Mouse (Mus musculus): ENCODE measurements around the gene Tcf21. TPM values are rescaled to one million over a fixed set of nuclear protein-coding genes. Genes with fewer than 3 reads are reported as not detected.

The Tcf21 gene
- 10 to 100 TPM; 10.9 to 14.4 TPM for total RNA-seq (2021)

DNA sequence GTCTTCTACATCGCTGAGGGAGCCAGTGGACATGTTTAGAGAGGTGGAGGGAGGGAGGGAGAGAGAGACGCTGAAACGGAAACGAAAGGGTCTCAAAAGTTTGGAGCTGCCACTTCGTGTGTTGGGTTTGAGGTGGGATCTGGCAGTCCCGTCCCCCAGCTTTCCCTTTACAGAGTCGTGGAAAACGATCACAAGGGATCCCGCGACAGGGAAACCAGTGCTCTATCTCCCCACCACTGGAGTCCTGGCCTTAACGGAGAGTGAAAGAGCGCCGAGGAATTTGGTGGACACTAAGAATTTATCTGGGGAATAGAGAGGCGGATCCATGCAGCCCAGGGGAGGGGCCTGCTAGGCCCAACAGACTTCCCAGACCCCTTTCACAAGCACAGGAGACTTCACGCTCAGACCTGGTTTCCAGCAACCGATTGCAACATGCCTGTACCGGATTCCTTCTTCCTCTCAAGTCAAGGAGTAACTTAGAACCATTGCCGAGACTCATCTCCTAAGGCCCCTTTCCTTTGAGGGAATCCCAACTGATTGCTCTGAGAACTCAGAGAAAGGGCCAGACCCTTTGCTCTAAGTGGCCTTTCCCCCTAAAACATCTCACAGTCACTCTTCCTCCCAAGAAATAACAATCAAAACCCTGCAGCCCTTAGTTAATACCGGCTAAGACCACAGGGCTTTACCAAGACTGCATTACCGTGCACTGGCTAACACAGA, at the start of gene Tcf21:
Tcf21 (minus strand) TSS at position 304 of the 720 bp plus-strand sequence.
- DNase-seq (ENCODE audit: low spot score), result peak; percentile 69
- intact Hi-C loops (cut with DNase I), result loop anchor here (10.0 kb wide), 1 partner anchor 55 kb away; no protein-coding TSS in a partner anchor

GRCm38 (mm10) chr10:22868386-22868918, 48.5 kb upstream of the Tcf21 start:
- no peak for DNase-seq (ENCODE audit: low spot score)
- intact Hi-C loops (cut with DNase I), result no loop called here

DNA sequence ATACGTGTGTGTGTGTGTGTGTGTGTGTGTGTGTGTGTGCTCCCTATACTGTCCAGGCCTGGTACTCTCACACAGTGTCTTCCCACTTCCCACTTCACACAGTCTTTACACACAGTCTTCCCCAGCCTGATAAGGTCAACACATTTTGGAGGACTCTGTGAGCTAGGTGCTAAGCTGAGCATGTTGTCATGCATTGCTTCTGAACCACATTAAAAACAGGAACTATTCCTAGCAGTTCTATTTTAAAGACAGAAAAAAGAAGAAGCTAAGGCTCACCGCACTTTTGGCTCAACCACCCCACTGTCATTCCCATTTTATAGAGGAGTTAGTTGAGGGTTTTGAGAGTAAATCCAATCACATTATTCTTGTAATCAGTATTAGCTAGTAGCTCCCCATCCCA, 47.2 kb upstream of the Tcf21 start:
- intact Hi-C loops (cut with DNase I), result no loop called here
- DNase-seq (ENCODE audit: low spot score), result no peak

DNA sequence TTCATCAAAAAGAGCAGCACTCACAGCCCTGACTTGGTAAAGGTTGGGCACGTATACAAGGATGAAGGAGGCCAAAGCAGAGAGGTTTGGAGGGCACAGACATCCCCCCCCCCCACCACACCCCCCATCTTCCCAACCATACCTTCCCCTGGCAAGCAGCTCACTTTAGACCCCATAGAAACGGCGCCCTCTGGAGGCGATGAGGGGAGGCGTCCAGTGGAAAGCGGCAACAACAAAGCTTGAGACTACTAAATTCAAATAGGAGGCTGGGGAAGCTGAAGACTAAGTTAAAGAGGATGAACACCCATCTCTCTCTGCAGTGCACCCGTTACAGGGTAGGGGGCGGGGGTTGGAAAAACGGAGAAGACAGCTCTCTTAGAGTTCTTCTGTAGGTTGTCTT, 38.1 kb upstream of the Tcf21 start:
- intact Hi-C loops (cut with DNase I), result no loop called here
- DNase-seq (ENCODE audit: low spot score), result no peak

GRCm38 (mm10) chr10:22854330-22854729, 34.4 kb upstream of the Tcf21 start:
- no peak for DNase-seq (ENCODE audit: low spot score)
- intact Hi-C loops (cut with DNase I), result no loop called here

GRCm38 (mm10) chr10:22845351-22845750, 25.4 kb upstream of the Tcf21 start:
- DNase-seq (ENCODE audit: low spot score), result no peak
- intact Hi-C loops (cut with DNase I), result no loop called here

DNA sequence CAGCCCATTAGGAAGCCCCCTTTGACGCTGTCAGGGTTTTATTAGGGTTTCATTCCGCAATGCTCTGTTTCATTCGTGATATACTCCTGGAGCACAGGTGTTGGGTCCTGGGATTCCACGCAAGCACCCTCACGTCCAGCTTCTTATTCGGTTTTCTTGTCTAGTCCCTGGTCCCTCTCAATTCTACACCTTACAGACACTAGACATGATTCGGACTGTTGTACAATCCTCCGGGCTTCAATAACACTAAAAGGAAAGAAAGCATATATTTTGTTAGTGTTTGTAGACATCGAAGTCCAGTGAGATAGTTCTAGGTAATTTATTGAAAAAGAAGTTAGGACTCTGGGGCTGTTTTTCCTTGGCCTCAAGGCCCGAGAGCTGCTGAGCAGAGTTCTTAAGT, 24.8 kb upstream of the Tcf21 start:
- intact Hi-C loops (cut with DNase I), result no loop called here
- no peak for DNase-seq (ENCODE audit: low spot score)

DNA sequence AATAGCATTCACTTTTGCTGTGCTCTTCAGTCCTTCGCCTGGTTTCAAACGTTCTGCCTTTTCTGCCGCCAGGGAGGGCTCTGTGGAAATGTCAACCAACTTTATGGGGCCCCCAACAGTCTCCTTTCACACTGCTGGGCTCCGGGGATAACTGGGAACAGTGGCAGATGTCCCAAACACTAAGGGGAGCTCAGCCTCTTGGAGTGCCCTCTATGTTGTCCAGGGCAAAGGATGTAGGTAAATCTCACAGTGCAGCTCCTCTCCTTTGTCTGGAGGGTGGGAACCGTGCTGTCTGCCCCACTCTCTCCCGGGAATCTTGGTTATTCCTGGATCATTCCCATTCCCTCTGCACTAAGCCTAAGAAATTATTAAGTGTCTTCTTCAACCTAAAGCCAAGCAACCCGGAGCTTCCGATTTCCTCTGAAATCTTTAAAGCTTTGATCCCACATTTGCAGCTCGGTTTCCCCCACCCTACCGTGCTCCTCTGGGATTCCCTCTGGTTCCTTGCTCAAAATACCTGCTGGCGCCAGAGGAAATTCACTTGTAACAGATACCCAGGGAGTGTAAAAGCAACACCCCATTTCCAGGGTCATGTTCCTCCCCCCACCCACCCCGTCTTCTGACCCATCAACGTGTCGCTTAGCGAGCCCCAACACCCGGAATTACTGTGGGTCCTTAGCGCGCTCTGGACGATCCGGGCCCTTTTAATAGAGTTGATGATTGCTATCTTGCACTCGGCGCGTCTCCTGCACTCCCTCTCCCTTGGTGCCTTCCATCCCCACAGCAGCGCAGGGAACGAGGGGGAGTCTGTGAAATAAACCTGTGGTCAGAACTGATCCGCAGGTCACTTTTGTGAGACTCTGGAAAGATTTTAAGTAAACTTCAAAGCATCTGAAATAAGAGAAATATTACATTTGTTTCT, 23.7 kb upstream of the Tcf21 start:
- DNase-seq (ENCODE audit: low spot score), result no peak
- intact Hi-C loops (cut with DNase I), result no loop called here

DNA sequence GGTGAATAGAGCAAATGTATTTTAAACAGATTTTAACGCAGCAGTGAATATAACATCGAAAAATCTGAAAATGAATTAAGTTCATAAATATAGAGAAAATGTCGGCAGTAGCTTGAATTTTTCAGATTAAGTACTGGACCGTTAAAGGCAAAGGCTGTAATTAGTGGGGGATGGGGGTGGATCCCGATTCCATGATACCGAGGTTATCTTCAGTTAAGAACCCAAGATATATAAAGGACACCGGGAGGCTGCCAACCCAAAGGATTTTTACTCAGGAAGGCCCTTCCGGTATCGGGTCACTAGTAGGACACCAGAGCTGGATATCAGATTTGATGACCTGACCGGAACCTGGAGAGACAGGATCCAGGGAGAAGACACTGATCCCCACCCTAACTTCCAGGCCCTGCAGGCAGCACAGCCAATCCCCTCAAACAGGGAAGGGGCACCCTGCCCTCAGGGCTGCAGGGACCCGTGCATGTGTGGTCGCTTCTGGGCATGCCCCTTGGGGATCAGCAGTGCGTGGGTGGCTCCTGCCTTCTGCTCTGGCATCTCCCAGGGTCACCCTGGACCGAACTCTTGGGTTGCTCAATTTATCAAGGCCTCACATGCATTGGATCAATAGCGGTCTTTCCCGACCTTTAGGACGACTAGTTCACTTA, 22.9 kb upstream of the Tcf21 start:
- intact Hi-C loops (cut with DNase I), result no loop called here
- DNase-seq (ENCODE audit: low spot score), result no peak

DNA sequence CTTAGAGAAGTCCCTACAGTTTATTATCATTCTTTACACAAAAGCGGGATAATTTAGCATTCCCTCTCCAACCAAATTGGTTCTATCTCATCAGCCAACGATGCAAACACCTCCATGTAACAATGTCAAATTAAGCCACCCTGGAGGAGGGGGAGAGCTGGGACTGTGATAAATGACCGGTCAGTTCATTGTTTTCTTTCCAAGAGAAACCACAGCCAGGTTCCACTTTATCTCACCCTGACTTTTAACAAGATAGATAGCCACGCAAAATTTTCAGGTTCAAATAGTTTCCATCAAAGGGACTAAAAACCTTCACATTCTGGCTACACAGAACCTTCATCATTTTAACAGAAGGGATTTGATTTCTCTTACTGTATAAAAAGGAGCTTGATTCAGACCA, 22.1 kb upstream of the Tcf21 start:
- no peak for DNase-seq (ENCODE audit: low spot score)
- intact Hi-C loops (cut with DNase I), result no loop called here

DNA sequence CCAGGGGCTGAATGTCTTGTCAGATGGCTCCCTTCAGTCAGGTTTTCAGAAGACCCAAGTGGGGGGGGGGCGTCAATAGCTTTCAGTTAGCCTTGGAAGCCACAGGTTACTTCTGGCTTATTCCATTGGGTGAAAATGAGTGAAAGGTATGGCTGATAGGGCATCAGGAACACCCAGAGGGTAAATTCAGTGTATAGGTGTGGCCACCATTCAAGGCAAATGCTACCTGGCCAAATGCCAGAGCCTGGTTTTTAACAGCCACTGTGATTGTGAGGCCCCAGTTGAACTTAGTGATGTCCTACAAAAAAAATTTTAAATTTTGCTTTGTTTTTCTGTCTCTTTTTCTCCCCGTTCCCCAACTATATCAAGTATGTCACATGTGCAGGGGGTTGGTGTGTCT, 6.3 kb upstream of the Tcf21 start:
- intact Hi-C loops (cut with DNase I), result loop anchor here (10.0 kb wide), 1 partner anchor 49 kb away; no protein-coding TSS in a partner anchor
- DNase-seq (ENCODE audit: low spot score), result no peak

DNA sequence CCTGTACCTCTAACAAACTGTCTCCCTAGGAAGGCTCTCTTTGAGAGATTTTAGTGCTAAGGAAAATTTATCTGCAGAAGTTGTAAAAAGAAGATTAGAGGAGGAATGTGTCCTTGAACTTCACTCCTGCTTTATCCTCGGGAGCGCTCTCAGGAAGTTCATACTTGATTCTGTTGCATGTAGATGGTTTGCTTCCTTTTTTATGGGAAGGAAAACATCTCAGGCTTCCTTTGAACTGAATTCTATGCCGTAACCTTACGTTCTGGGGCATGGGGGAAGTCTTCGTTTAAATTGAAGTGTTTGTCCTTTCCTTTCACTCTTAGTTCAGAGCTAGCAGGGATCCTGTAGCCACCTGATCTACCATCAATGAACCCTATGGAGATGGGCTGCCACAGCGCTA, 2.9 kb upstream of the Tcf21 start:
- intact Hi-C loops (cut with DNase I), result loop anchor here (10.0 kb wide), 1 partner anchor 52 kb away; no protein-coding TSS in a partner anchor
- DNase-seq (ENCODE audit: low spot score), result no peak

GRCm38 (mm10) chr10:22822486-22822885, 2.5 kb upstream of the Tcf21 start:
- intact Hi-C loops (cut with DNase I), result loop anchor here (10.0 kb wide), 1 partner anchor 52 kb away; no protein-coding TSS in a partner anchor
- no peak for DNase-seq (ENCODE audit: low spot score)

DNA sequence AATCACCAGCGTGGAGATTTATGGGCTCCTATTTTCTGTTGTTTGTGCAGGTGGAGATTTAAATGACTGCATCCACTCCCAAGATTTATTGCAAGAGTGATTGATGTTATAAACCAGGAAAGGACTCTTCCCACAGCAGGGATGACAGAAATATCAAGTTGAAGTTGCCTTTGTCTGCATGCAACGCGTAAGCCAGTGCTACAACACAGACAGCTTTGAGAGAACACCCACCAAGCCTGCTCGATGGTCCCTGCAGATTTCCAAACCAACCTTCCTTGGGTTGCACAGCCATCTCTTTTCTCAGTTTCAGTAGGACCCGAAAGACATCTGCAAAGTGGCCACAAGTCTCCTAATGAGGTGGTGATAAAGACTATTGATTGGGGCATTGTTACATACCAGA, 1.7 kb upstream of the Tcf21 start:
- DNase-seq (ENCODE audit: low spot score), result no peak
- intact Hi-C loops (cut with DNase I), result loop anchor here (10.0 kb wide), 1 partner anchor 53 kb away; no protein-coding TSS in a partner anchor

DNA sequence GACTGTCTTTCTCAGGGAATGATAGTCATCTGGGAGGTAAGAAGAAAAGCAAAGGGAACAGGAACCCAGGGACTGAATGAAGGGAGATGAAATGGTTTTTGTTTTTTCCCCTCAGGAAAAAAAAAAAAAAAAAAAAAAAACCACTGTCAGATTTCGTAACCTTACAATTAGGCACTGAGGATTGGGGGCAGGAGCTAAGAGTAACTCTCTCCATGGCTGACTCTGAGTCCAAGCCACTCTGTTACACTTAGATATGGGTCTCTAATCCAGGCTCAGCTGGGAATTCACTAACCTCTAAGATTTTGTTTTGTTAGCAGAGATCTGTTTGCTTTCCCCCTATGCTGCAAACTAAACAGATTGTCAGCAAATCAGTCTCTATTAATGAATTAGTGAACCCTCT, 1.3 kb upstream of the Tcf21 start:
- intact Hi-C loops (cut with DNase I), result loop anchor here (10.0 kb wide), 1 partner anchor 54 kb away; no protein-coding TSS in a partner anchor
- DNase-seq (ENCODE audit: low spot score), result no peak

DNA sequence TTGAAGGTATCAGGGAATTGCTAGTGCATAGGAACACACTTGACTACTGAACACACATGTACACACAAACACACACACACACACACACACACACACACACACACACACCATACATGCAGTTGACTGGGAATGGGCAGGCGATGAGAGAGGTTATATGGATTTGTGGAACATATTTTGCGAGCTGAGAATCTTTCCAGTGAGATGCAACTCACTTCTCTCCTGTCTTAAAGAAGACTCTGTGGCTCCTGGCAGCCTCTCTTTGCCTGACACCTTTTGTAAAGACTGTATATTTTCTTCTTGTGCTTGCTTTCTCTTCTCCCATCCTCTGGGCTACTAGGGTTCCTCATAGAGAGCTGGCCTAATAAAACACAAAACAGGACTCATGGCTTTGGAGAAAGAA, 867 bp upstream of the Tcf21 start:
- intact Hi-C loops (cut with DNase I), result loop anchor here (10.0 kb wide), 1 partner anchor 54 kb away; no protein-coding TSS in a partner anchor
- no peak for DNase-seq (ENCODE audit: low spot score)

DNA sequence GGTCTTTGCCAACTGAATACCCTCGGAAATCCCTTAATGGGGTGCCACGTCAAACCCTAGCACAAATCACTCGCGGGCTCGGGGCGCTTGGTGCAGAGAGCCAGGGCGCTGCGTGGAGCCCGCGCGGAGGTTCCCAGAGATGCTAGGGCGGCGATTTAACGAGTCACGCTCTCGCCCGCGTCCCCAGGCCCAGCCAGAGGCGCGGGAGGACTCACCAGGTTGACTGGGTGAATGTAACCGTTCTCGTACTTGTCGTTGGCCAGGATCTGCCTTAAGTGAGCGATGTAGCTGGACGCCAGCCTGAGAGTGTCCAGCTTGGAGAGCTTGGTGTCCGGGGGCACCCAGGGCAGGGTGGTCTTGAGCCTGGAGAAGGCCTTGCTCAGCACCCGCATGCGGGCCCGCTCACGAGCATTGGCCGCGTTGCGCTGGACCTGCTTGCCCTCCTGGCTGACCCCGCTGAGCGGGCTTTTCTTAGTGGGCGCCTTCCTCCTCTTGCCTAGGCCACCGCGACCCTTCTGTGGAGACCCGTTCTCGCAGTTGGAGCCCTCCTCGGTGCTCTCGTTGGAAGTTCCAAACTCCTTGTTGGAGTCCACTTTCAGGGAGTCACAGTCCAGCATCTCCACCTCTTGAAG, 619 bp downstream of the Tcf21 start:
- DNase-seq (ENCODE audit: low spot score), result no peak
- intact Hi-C loops (cut with DNase I), result no loop called here

DNA sequence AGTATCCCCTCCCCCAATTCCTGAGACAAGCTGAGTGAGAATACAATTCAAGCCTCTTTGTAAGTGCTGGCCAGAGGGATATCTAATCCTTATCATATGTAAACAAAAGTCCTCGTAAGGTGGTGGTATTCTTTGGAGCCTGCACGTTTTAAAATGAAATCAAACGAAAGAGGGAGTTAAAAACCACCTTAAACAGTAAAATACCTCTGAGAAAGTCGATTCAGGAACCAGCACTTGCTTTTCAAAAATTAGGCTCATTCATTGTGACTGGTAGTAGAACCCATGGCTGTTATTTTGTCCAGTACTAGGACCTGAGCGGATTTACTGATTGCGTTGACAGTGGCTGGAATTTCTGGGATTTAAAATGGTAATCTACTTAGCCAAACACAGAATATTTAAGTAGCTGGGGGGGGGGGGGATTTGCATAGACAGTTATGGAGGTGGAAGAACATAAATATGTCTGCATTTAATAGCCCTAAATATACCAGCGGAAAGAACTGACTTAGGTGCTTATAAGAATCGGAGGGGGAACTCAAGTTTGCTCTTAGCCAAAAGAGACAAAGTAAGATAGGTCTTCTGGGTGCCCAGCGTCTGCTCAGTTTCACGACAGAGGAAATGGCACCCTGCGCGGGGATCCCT, 1.3 kb downstream of the Tcf21 start:
- no peak for DNase-seq (ENCODE audit: low spot score)
- intact Hi-C loops (cut with DNase I), result no loop called here

DNA sequence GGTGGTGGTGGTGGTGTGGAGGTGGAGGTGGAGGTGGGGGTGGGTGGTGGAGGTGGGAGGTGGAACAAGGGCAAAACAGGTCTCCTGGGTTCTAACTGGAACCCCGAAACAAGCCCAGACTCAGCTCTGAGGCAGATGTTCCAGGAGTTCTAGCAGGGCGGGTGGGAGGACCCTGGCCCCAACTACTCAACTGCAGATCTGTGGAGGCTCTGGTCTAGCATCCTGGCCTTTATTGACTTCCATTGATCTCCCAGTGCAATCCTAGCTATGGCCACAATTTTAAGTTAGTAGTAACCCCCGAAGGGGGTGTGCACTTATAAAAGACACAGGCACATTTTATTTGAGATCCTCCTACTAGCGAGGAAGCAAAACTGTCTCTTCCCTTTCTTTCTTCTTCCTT, 2.0 kb downstream of the Tcf21 start:
- intact Hi-C loops (cut with DNase I), result no loop called here
- no peak for DNase-seq (ENCODE audit: low spot score)
